Mouse (Mus musculus): ENCODE data around the gene Scel. TPM values are rescaled to one million over a fixed set of nuclear protein-coding genes. Genes with fewer than 3 reads are reported as not detected.

Gene Scel
- polyA plus RNA-seq, 1 experiment from 2014 or later: 0.46 TPM

DNA sequence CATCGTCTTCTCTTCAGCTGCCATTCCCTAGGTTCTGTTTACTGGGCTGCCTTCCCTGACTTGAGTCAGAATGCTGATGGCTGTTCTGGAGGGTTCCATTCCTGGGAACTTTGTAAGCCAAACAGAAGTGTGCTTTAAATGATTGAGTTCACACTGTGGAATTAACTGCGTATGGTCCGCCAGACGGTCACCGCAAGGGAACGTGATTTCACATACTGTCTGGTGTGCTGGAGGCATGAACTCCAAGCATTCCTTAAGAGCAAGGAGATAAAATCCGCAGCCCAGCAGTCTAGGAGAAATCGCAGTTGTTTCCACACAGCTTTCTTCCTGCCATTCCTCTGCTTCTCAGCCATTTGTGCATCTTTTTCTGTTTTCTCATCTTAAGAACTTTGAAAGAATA lies 2.3 kb downstream of the Scel start:
- no peak for ATAC-seq (ENCODE audit: insufficient number of reproducible peaks, insufficient read depth, low FRiP score, low TSS enrichment)
- Histone ChIP-seq H3K9ac (no peak overlapping the region), H3K27me3 (0 out of 2 replicates have a peak, but pooled peaks cover 4% of the 10 kb centered on the region), H3K4me1 (no peaks in the 10 kb centered on the region), H3K4me2 (replicated peaks) (no peak overlapping the region), H3K4me3 (no peak overlapping the region), H3K27ac (no peak overlapping the region), H3K36me3 (no peaks in the 10 kb centered on the region), H3K9me3 (no peaks in the 10 kb centered on the region)
- WGBS: 91% methylated on average over 8 of the region's 8 CpGs

DNA sequence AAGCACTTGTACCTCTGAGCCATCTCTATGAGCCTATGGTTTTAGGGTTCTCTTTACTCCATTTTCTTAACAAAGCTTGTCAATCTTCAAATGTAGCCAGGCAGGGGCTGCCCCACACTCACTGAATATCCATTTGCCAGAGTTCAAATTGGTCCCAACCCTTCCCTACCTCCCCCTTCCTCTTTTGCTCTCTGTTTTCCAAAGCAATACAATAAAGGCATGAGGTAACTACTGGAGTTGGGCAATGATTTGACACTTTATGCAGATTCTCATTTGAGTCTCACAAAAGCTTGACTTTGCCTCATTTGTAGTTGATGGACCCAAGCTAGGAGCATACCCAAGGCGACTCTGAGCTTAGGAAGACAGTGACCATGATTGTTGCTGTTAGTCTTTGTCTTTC lies 13.1 kb downstream of the Scel start:
- Histone ChIP-seq H3K4me3 (no peak overlapping the region), H3K9me3 (0 out of 2 replicates have a peak, but pooled peaks cover 4% of the 10 kb centered on the region), H3K27me3 (no peaks in the 10 kb centered on the region), H3K36me3 (no peaks in the 10 kb centered on the region), H3K4me2 (replicated peaks) (no peak overlapping the region), H3K9ac (no peak overlapping the region), H3K27ac (no peak overlapping the region), H3K4me1 (no peaks in the 10 kb centered on the region)
- WGBS: 88% methylated on average over 1 of the region's 1 CpGs
- ATAC-seq (ENCODE audit: insufficient number of reproducible peaks, insufficient read depth, low FRiP score, low TSS enrichment): no peak

- no peak overlapping the region for H3K27ac ChIP-seq
Measured at GRCm38 (mm10) chr14:103529733-103530367, 16.7 kb downstream of the Scel start.

GRCm38 (mm10) chr14:103531722-103532341 lies 18.7 kb downstream of the Scel start:
- Histone ChIP-seq H3K9me3 (0 out of 2 replicates have a peak, but pooled peaks cover 4% of the 10 kb centered on the region), H3K4me3 (no peak overlapping the region), H3K36me3 (no peaks in the 10 kb centered on the region), H3K27me3 (no peaks in the 10 kb centered on the region), H3K4me1 (no peaks in the 10 kb centered on the region), H3K27ac (no peak overlapping the region), H3K9ac (no peak overlapping the region), H3K4me2 (replicated peaks) (no peak overlapping the region)
- WGBS: 90% methylated on average over 11 of the region's 11 CpGs
- no peak for ATAC-seq (ENCODE audit: insufficient number of reproducible peaks, insufficient read depth, low FRiP score, low TSS enrichment)

More at GRCm38 (mm10) chr14:103529733-103530367, 16.7 kb downstream of the Scel start:
- H3K9ac ChIP-seq: no peak overlapping the region
- no peaks in the 10 kb centered on the region for H3K4me1 ChIP-seq
- 33% methylated on average over 13 of the region's 13 CpGs for WGBS
- ATAC-seq (ENCODE audit: insufficient number of reproducible peaks, insufficient read depth, low FRiP score, low TSS enrichment): no peak
- H3K36me3 ChIP-seq: no peaks in the 10 kb centered on the region
- H3K27me3 ChIP-seq: no peaks in the 10 kb centered on the region
- H3K4me3 ChIP-seq: no peak overlapping the region
- H3K9me3 ChIP-seq: 0 out of 2 replicates have a peak, but pooled peaks cover 4% of the 10 kb centered on the region
- no peak overlapping the region for H3K4me2 ChIP-seq (replicated peaks)

DNA sequence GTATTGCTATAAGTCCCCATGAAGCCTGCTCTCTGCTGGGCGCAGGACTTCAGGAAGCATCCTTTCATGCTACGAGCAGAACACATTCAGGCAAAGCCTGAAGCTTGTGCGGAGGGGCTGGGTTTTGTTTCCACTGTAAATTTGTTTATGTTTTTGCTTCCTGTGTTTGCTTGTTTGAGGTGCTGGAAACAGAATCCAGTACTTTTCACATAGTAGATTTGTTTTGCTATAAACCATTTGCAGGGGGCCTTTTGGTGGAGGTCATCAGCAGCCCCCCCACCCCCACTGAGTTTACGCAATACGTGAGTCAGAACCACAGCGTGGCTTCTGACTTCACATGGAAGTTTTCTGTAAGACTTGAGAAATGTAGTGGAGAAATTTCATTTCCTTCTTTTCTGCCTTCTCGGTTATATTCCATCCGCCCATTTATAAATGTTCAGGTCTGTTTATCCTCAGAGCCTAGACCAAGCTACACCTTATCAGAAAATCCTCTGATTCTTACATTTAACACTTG lies 22.4 kb downstream of the Scel start:
- Histone ChIP-seq H3K4me3 (no peak overlapping the region), H3K4me1 (no peaks in the 10 kb centered on the region), H3K9me3 (no peaks in the 10 kb centered on the region), H3K27me3 (0 out of 2 replicates have a peak, but pooled peaks cover 4% of the 10 kb centered on the region), H3K27ac (no peak overlapping the region), H3K9ac (no peak overlapping the region), H3K36me3 (no peaks in the 10 kb centered on the region), H3K4me2 (replicated peaks) (no peak overlapping the region)
- ATAC-seq (ENCODE audit: insufficient number of reproducible peaks, insufficient read depth, low FRiP score, low TSS enrichment): no peak
- WGBS: 80% methylated on average over 8 of the region's 8 CpGs

- H3K9me3 ChIP-seq: no peaks in the 10 kb centered on the region
- H3K4me2 ChIP-seq (replicated peaks): no peak overlapping the region
- H3K9ac ChIP-seq: no peak overlapping the region
- WGBS: 35% methylated on average over 10 of the region's 10 CpGs
- H3K27me3 ChIP-seq: 0 out of 2 replicates have a peak, but pooled peaks cover 4% of the 10 kb centered on the region
- no peaks in the 10 kb centered on the region for H3K4me1 ChIP-seq
- no peaks in the 10 kb centered on the region for H3K36me3 ChIP-seq
- no peak overlapping the region for H3K4me3 ChIP-seq
- H3K27ac ChIP-seq: no peak overlapping the region
- no peak for ATAC-seq (ENCODE audit: insufficient number of reproducible peaks, insufficient read depth, low FRiP score, low TSS enrichment)
Measured at GRCm38 (mm10) chr14:103536334-103536733, 23.2 kb downstream of the Scel start.

DNA sequence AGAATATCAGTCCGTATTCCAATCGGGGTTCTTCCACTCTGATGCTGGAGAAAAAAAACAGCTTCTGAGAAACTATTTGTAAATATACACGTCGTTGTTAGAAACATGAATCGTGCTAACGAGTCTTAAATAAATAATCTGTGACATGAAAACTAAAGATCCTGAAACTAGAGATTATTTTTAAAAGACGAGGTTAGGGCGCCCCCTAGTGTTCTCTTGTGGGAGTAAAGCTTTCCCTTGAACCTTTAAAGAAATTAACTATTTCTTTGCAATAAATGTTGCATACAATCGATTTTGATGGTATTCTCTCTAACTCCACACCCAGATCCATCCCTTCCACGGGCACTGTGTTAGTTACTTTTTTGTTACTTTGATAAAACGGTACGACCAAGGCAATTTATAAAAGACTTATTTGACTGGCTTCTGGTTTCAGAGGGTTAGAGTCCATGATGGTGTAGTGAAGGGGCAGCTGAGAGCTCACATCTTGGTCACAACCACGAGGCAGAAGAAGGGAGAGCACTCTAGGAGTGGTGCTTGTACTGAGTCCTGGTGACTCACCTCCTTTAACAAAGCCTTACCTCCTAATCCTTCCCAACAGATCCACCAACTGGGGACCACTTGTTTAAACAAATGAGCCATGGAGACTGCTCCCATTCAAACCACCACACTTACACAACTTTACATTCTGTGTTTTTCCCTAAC lies 24.4 kb downstream of the Scel start:
- Histone ChIP-seq H3K27ac (no peak overlapping the region), H3K27me3 (0 out of 2 replicates have a peak, but pooled peaks cover 4% of the 10 kb centered on the region), H3K4me3 (no peak overlapping the region), H3K4me2 (replicated peaks) (no peak overlapping the region), H3K36me3 (no peaks in the 10 kb centered on the region), H3K9me3 (no peaks in the 10 kb centered on the region), H3K9ac (no peak overlapping the region), H3K4me1 (no peaks in the 10 kb centered on the region)
- WGBS: 15% methylated on average over 13 of the region's 13 CpGs
- no peak for ATAC-seq (ENCODE audit: insufficient number of reproducible peaks, insufficient read depth, low FRiP score, low TSS enrichment)

GRCm38 (mm10) chr14:103539796-103540195 lies 26.7 kb downstream of the Scel start:
- Histone ChIP-seq H3K27ac (no peak overlapping the region), H3K4me3 (no peak overlapping the region), H3K4me2 (replicated peaks) (no peak overlapping the region), H3K27me3 (0 out of 2 replicates have a peak, but pooled peaks cover 4% of the 10 kb centered on the region), H3K36me3 (no peaks in the 10 kb centered on the region), H3K9ac (no peak overlapping the region), H3K4me1 (no peaks in the 10 kb centered on the region), H3K9me3 (no peaks in the 10 kb centered on the region)
- ATAC-seq (ENCODE audit: insufficient number of reproducible peaks, insufficient read depth, low FRiP score, low TSS enrichment): no peak
- WGBS: 62% methylated on average over 4 of the region's 4 CpGs

- no peak overlapping the region for H3K27ac ChIP-seq
- no peak overlapping the region for H3K4me3 ChIP-seq
- H3K9ac ChIP-seq: no peak overlapping the region
- H3K36me3 ChIP-seq: no peaks in the 10 kb centered on the region
- no peaks in the 10 kb centered on the region for H3K4me1 ChIP-seq
- H3K9me3 ChIP-seq: no peaks in the 10 kb centered on the region
- H3K27me3 ChIP-seq: 0 out of 2 replicates have a peak, but pooled peaks cover 4% of the 10 kb centered on the region
- 59% methylated on average over 5 of the region's 5 CpGs for WGBS
- ATAC-seq (ENCODE audit: insufficient number of reproducible peaks, insufficient read depth, low FRiP score, low TSS enrichment): no peak
- no peak overlapping the region for H3K4me2 ChIP-seq (replicated peaks)
Measured at GRCm38 (mm10) chr14:103541679-103542078, 28.5 kb downstream of the Scel start.

- no peak for ATAC-seq (ENCODE audit: insufficient number of reproducible peaks, insufficient read depth, low FRiP score, low TSS enrichment)
- H3K4me2 ChIP-seq (replicated peaks): no peak overlapping the region
- no peaks in the 10 kb centered on the region for H3K9me3 ChIP-seq
- no peaks in the 10 kb centered on the region for H3K4me1 ChIP-seq
- no peak overlapping the region for H3K27ac ChIP-seq
- no peaks in the 10 kb centered on the region for H3K27me3 ChIP-seq
- 65% methylated on average over 4 of the region's 4 CpGs for WGBS
- H3K4me3 ChIP-seq: no peak overlapping the region
- H3K36me3 ChIP-seq: no peaks in the 10 kb centered on the region
- H3K9ac ChIP-seq: no peak overlapping the region
Measured at GRCm38 (mm10) chr14:103543304-103544079, 30.4 kb downstream of the Scel start.

- Histone ChIP-seq H3K4me1 (no peaks in the 10 kb centered on the region), H3K9me3 (no peaks in the 10 kb centered on the region), H3K27ac (no peak overlapping the region), H3K4me3 (no peak overlapping the region), H3K27me3 (no peaks in the 10 kb centered on the region), H3K4me2 (replicated peaks) (no peak overlapping the region), H3K36me3 (no peaks in the 10 kb centered on the region), H3K9ac (no peak overlapping the region)
- WGBS: 74% methylated on average over 8 of the region's 8 CpGs
- ATAC-seq (ENCODE audit: insufficient number of reproducible peaks, insufficient read depth, low FRiP score, low TSS enrichment): no peak
Measured at GRCm38 (mm10) chr14:103545734-103546133, 32.6 kb downstream of the Scel start.
